Mouse (Mus musculus) erythroid progenitor cell, adult 5-6 weeks (primary cell): ENCODE measurements around the gene Rps6ka6. TPM values are rescaled to one million over a fixed set of nuclear protein-coding genes. Genes with fewer than 3 reads are reported as not detected.

Experiments
- ATAC-seq: replicated peaks from 2 replicates; pipeline ENCODE4 v1.8.0; 2016; ENCODE audit warnings: moderate number of reproducible peaks, mild to moderate bottlenecking, moderate TSS enrichment, inconsistent platforms; ENCODE audit not compliant: poor library complexity, low FRiP score, severe bottlenecking
- total RNA-seq, 2 experiments: library from RNA; stranded (forward) in 1 of 2; stranded (reverse) in 1 of 2; fragments of 150-400 nt in 1 of 2; fragments of 186-747, 209-891 nt in 1 of 2; gene quantifications; 2 replicates each; pipeline versions ENCODE4 v1.2.3 to v1.2.4; 2015 to 2017; ENCODE audit warnings: low replicate concordance in 2 of 2

Gene Rps6ka6
- total RNA-seq (2015; ENCODE audit: low replicate concordance) (not detected in 2 replicates), total RNA-seq (2017; ENCODE audit: low replicate concordance) (not detected in 2 replicates)

GRCm38 (mm10) chrX:111537859-111538258 is at the start of gene Rps6ka6:
Gene Rps6ka6, minus strand, starts transcription at chrX:111537959.
- no peak for ATAC-seq

- ATAC-seq = no peak
Measured at GRCm38 (mm10) chrX:111577044-111577443, 39.3 kb upstream of the Rps6ka6 start.

GRCm38 (mm10) chrX:111518206-111518605 is 19.6 kb downstream of the Rps6ka6 start:
- ATAC-seq = no peak

GRCm38 (mm10) chrX:111463565-111464093 is 74.1 kb downstream of the Rps6ka6 start:
- no peak for ATAC-seq

- no peak for ATAC-seq
Measured at GRCm38 (mm10) chrX:111462833-111463564, 74.8 kb downstream of the Rps6ka6 start.

GRCm38 (mm10) chrX:111462495-111462832 is 75.3 kb downstream of the Rps6ka6 start:
- no peak for ATAC-seq

- no peak for ATAC-seq
Measured at GRCm38 (mm10) chrX:111462092-111462491, 75.7 kb downstream of the Rps6ka6 start.

- ATAC-seq = no peak
Measured at GRCm38 (mm10) chrX:111460166-111460565, 77.6 kb downstream of the Rps6ka6 start.

- no peak for ATAC-seq
Measured at GRCm38 (mm10) chrX:111436571-111436970, 101.2 kb downstream of the Rps6ka6 start.

- no peak for ATAC-seq
Measured at GRCm38 (mm10) chrX:111414775-111415174, 123.0 kb downstream of the Rps6ka6 start.

GRCm38 (mm10) chrX:111404816-111405215 is 132.9 kb downstream of the Rps6ka6 start:
- ATAC-seq = no peak

- no peak for ATAC-seq
Measured at GRCm38 (mm10) chrX:111377020-111377419, 160.7 kb downstream of the Rps6ka6 start.

GRCm38 (mm10) chrX:111374177-111374576 is 163.6 kb downstream of the Rps6ka6 start:
- no peak for ATAC-seq

Other genes starting within 250 kb of the Rps6ka6 start
- gene Hdx, start 159.1 kb upstream of the Rps6ka6 start, total RNA-seq (2015; ENCODE audit: low replicate concordance) = not detected in 2 replicates
- gene Hdx, start 159.1 kb upstream of the Rps6ka6 start, total RNA-seq (2017; ENCODE audit: low replicate concordance) = not detected in 2 replicates